Mouse (Mus musculus) R1 (cell line): ENCODE measurements around the gene Nova1.

Source experiments
- DNase-seq: peaks from one replicate; pipeline ENCODE4 v3.0.0-alpha.2; 2018; ENCODE audit warnings: low read depth, low spot score

Nova1 gene

DNA sequence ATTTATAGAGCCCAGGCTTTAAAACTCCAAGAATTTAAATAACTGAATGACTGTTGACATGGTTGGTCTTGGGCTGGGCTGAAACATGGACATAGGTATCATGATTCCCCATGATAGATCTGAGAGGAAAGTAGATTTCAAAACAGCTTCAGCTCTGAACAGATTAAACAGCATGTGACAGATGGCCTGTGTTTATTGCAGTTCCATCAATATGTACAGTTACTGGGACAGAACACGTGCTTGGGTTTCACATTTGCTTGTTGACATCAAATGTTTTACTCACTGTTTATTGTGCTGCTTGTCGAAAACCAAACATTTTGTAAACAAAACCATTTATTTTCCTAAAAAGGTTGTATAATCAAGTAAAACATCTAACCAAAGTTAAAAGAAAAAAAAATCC, 142.4 kb downstream of the Nova1 start:
- DNase-seq: no peak

DNA sequence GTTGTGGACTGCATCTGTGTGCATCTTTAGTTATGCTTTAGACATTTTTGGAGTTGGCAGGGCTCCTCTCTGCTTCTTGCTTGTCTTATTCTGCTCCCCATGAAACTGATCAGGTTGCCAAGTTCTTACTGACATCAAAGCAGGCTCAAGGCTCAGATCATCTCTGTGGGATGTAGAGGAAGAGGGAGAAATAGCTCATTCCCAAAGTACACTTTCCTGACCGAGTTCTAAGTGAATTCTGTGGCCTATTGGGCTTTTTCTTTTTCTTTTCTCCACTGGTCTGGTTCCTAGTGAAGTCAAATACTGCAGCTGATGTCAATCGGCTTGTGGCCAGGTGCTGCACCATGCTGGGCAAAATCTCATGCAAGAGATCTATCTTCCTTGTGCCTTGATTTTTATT, 152.0 kb downstream of the Nova1 start:
- DNase-seq: no peak

DNA sequence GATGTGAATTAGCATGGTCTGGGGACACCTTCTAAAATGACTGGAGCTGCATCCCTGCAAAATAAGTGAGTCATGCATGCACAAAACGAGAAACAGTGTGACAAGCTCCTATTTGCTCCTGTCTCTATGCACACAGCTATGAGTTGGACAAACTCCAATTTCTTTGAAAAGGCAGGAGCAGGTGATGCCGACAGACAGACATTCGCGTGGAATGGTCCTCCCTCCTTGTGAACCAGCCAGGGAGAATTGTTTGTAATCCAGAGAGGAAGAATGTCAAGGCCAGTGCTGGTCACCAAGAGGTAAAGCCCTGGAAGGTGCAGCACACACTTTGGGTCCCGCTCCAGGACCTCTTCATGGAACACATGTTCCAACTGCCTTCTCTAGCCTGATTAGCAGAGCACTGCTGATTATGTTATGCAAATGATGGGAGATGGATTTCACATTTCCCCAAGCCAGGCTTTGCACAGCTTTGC, 172.6 kb downstream of the Nova1 start:
- no peak for DNase-seq

DNA sequence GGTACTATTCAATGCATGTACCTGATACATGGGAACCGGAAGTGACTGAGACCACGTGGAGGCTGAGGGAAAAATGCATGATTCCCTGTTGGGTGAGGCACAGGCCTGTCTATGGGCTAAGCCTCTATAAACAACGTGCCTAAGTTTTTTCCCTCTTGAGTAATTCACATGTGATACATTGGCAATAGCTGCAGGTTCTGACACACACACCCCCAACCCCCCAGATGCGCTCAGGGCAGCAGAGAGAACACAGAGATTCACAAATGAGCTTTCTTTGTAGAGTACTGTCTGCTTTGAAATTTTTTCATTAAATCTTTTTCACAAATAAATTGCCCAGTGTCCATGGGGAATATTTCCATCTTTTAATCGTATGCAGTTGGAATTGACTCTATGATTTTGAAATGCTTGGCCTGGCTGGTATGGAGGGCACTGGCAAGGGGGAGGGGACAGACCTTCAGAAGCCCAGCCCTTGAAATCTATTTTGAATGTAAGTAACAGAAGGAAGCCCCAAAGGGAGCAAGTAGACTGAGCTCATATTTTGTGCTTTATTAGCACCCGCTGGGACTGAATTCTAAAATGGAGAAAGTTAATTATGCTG, 173.3 kb downstream of the Nova1 start:
- DNase-seq: no peak
